In genomic region chr11:51594715-51595350, GRCm38 (mm10) we compare ENCODE assay signal across 1 mouse cellular context.
TF ChIP-seq lines count a peak whose summit lies in the region.

No protein-coding gene starts in this region.

TF ChIP-seq in MEL, 35 proteins besides CTCF, POLR2A, EP300 and RAD21 (continued from another document):
- TF ChIP-seq ETS1 (IDR thresholded peaks at IDR 0.05; ENCODE audit: low read depth, low read length) = no peak
- no peak for TF ChIP-seq BHLHE40 (IDR thresholded peaks at IDR 0.05; ENCODE audit: borderline replicate concordance, low read depth, low read length)
- no peak for TF ChIP-seq TCF12 (IDR thresholded peaks at IDR 0.05; ENCODE audit: low read depth, low read length)
- peak; percentile 74 for TF ChIP-seq ZNF384 (IDR thresholded peaks at IDR 0.05; ENCODE audit: low read depth, low read length)
- no peak for TF ChIP-seq GATA1 (IDR thresholded peaks at IDR 0.05; ENCODE audit: low read depth, low read length)
- 0 out of 2 replicates have a peak, but pooled peaks have one; percentile 29 for TF ChIP-seq HCFC1 (IDR thresholded peaks at IDR 0.05; ENCODE audit: low read depth, low read length)
- no peak for TF ChIP-seq MYC (IDR thresholded peaks at IDR 0.05; ENCODE audit: low read depth, low read length)
- TF ChIP-seq E2F4 (IDR thresholded peaks at IDR 0.05; ENCODE audit: borderline replicate concordance, low read depth, low read length) = peak; percentile 52; the same call in 1 of the 2 replicates
- TF ChIP-seq NRF1 (IDR thresholded peaks at IDR 0.05; ENCODE audit: insufficient read depth, low read depth, low read length, poor library complexity, severe bottlenecking) = no peak
- TF ChIP-seq SIN3A (IDR thresholded peaks at IDR 0.05; ENCODE audit: low read length) = 0 out of 2 replicates have a peak, but pooled peaks have one; percentile 18
- 0 out of 2 replicates have a peak, but pooled peaks have one; percentile 27 for TF ChIP-seq ZMIZ1 (IDR thresholded peaks at IDR 0.05; ENCODE audit: low read depth, low read length)
- peak; percentile 94 for TF ChIP-seq TBP (IDR thresholded peaks at IDR 0.05; ENCODE audit: low read depth, low read length)
- no peak; the same call in 1 of the 2 replicates for TF ChIP-seq MYB (IDR thresholded peaks at IDR 0.05; ENCODE audit: low read depth, low read length)
- peak; percentile 5; the same call in 1 of the 2 replicates for TF ChIP-seq NELFE (IDR thresholded peaks at IDR 0.05; ENCODE audit: low read depth, low read length)
- no peak for TF ChIP-seq GABPA (IDR thresholded peaks at IDR 0.05; ENCODE audit: low read depth, low read length)
- TF ChIP-seq MAZ (IDR thresholded peaks at IDR 0.05; ENCODE audit: low read depth, low read length) = no peak
- TF ChIP-seq KAT2A (conservative IDR thresholded peaks at IDR 0.05; ENCODE audit: low read depth, low read length) = no peak
- no peak for TF ChIP-seq ZC3H11A (IDR thresholded peaks at IDR 0.05; ENCODE audit: low read depth, low read length)
